Mouse (Mus musculus): ENCODE data around the gene Reep3. TPM values are rescaled to one million over a fixed set of nuclear protein-coding genes. Genes with fewer than 3 reads are reported as not detected.

The Reep3 gene
- 28.4 and 29.3 TPM in 2 replicates for polyA plus RNA-seq (2016; fragmentation: Nextera tagmentation; extraction: Ambion mirVana)

- Histone ChIP-seq H3K4me1 (replicated peaks) (peaks cover 47% of the 10 kb centered on the region), H3K27ac (ENCODE audit: poor library complexity, severe bottlenecking) (peak within 1 kb of the TSS; percentile 99), H3K4me3 (peak within 1 kb of the TSS; percentile 93), H3K9me3 (replicated peaks) (no peaks in the 10 kb centered on the region), H3K9ac (peak within 1 kb of the TSS; percentile 98), H3K4me2 (peak within 1 kb of the TSS; percentile 85), H3K27me3 (replicated peaks) (no peaks in the 10 kb centered on the region), H3K36me3 (no peaks in the 10 kb centered on the region)
- ATAC-seq (ENCODE audit: insufficient number of reproducible peaks, low FRiP score): peak; percentile 89
- WGBS: under 1% methylated on average over 75 of the region's 97 CpGs
Measured at GRCm38 (mm10) chr10:67096621-67097436, at the start of gene Reep3. Gene Reep3, minus strand, starts transcription at chr10:67096945.

GRCm38 (mm10) chr10:67145623-67146022 is 48.9 kb upstream of the Reep3 start:
- Histone ChIP-seq H3K27me3 (replicated peaks) (no peaks in the 10 kb centered on the region), H3K9me3 (replicated peaks) (no peaks in the 10 kb centered on the region), H3K36me3 (no peaks in the 10 kb centered on the region), H3K27ac (ENCODE audit: poor library complexity, severe bottlenecking) (no peak overlapping the region), H3K4me2 (no peak overlapping the region), H3K9ac (no peak overlapping the region), H3K4me3 (no peak overlapping the region), H3K4me1 (replicated peaks) (peaks cover 17% of the 10 kb centered on the region)
- WGBS: 80% methylated on average over 4 of the region's 4 CpGs
- no peak for ATAC-seq (ENCODE audit: insufficient number of reproducible peaks, low FRiP score)

- Histone ChIP-seq H3K4me2 (no peak overlapping the region), H3K36me3 (no peaks in the 10 kb centered on the region), H3K9ac (no peak overlapping the region), H3K27ac (ENCODE audit: poor library complexity, severe bottlenecking) (no peak overlapping the region), H3K4me1 (replicated peaks) (peaks cover 21% of the 10 kb centered on the region), H3K9me3 (replicated peaks) (no peaks in the 10 kb centered on the region), H3K27me3 (replicated peaks) (no peaks in the 10 kb centered on the region), H3K4me3 (no peak overlapping the region)
- ATAC-seq (ENCODE audit: insufficient number of reproducible peaks, low FRiP score): no peak
- 75% methylated on average over 2 of the region's 2 CpGs for WGBS
Measured at GRCm38 (mm10) chr10:67144269-67144668, 47.5 kb upstream of the Reep3 start.

GRCm38 (mm10) chr10:67143661-67144060 is 46.9 kb upstream of the Reep3 start:
- Histone ChIP-seq H3K4me1 (replicated peaks) (peaks cover 23% of the 10 kb centered on the region), H3K4me3 (no peak overlapping the region)

GRCm38 (mm10) chr10:67137437-67137836 is 40.7 kb upstream of the Reep3 start:
- no peaks in the 10 kb centered on the region for H3K27me3 ChIP-seq (replicated peaks)
- no peaks in the 10 kb centered on the region for H3K9me3 ChIP-seq (replicated peaks)
- WGBS: 92% methylated on average over 2 of the region's 2 CpGs
- no peaks in the 10 kb centered on the region for H3K36me3 ChIP-seq
- no peak overlapping the region for H3K27ac ChIP-seq (ENCODE audit: poor library complexity, severe bottlenecking)
- no peak overlapping the region for H3K9ac ChIP-seq
- ATAC-seq (ENCODE audit: insufficient number of reproducible peaks, low FRiP score): no peak
- peaks cover 17% of the 10 kb centered on the region for H3K4me1 ChIP-seq (replicated peaks)
- no peak overlapping the region for H3K4me3 ChIP-seq
- H3K4me2 ChIP-seq: no peak overlapping the region

More at GRCm38 (mm10) chr10:67143661-67144060, 46.9 kb upstream of the Reep3 start:
- Histone ChIP-seq H3K27me3 (replicated peaks) (no peaks in the 10 kb centered on the region), H3K36me3 (no peaks in the 10 kb centered on the region), H3K9me3 (replicated peaks) (no peaks in the 10 kb centered on the region), H3K4me2 (no peak overlapping the region), H3K27ac (ENCODE audit: poor library complexity, severe bottlenecking) (no peak overlapping the region), H3K9ac (no peak overlapping the region)
- ATAC-seq (ENCODE audit: insufficient number of reproducible peaks, low FRiP score): no peak

- Histone ChIP-seq H3K9me3 (replicated peaks) (no peaks in the 10 kb centered on the region), H3K27ac (ENCODE audit: poor library complexity, severe bottlenecking) (no peak overlapping the region), H3K9ac (no peak overlapping the region), H3K36me3 (no peaks in the 10 kb centered on the region), H3K27me3 (replicated peaks) (no peaks in the 10 kb centered on the region), H3K4me3 (no peak overlapping the region), H3K4me1 (replicated peaks) (peaks cover 27% of the 10 kb centered on the region), H3K4me2 (no peak overlapping the region)
- 94% methylated on average over 2 of the region's 2 CpGs for WGBS
- ATAC-seq (ENCODE audit: insufficient number of reproducible peaks, low FRiP score): no peak
Measured at GRCm38 (mm10) chr10:67134322-67134721, 37.6 kb upstream of the Reep3 start.

GRCm38 (mm10) chr10:67131709-67132108 is 35.0 kb upstream of the Reep3 start:
- Histone ChIP-seq H3K9me3 (replicated peaks) (no peaks in the 10 kb centered on the region), H3K4me2 (no peak overlapping the region), H3K4me1 (replicated peaks) (peaks cover 26% of the 10 kb centered on the region), H3K27ac (ENCODE audit: poor library complexity, severe bottlenecking) (no peak overlapping the region), H3K9ac (no peak overlapping the region), H3K4me3 (no peak overlapping the region), H3K36me3 (no peaks in the 10 kb centered on the region), H3K27me3 (replicated peaks) (no peaks in the 10 kb centered on the region)
- WGBS: 56% methylated on average over 1 of the region's 1 CpGs
- ATAC-seq (ENCODE audit: insufficient number of reproducible peaks, low FRiP score): no peak

- H3K9ac ChIP-seq: no peak overlapping the region
- 62% methylated on average over 1 of the region's 1 CpGs for WGBS
Measured at GRCm38 (mm10) chr10:67129531-67129930, 32.8 kb upstream of the Reep3 start.

GRCm38 (mm10) chr10:67126859-67127758 is 30.4 kb upstream of the Reep3 start:
- Histone ChIP-seq H3K4me1 (replicated peaks) (peaks cover 52% of the 10 kb centered on the region), H3K27me3 (replicated peaks) (no peaks in the 10 kb centered on the region), H3K27ac (ENCODE audit: poor library complexity, severe bottlenecking) (peak overlapping the region; percentile 91), H3K4me2 (peak overlapping the region; percentile 87), H3K9ac (peak overlapping the region; percentile 91), H3K36me3 (no peaks in the 10 kb centered on the region), H3K4me3 (peak overlapping the region; percentile 68), H3K9me3 (replicated peaks) (no peaks in the 10 kb centered on the region)
- peak; percentile 67 for ATAC-seq (ENCODE audit: insufficient number of reproducible peaks, low FRiP score)
- 1% methylated on average over 108 of the region's 115 CpGs for WGBS

More at GRCm38 (mm10) chr10:67129531-67129930, 32.8 kb upstream of the Reep3 start:
- no peak overlapping the region for H3K27ac ChIP-seq (ENCODE audit: poor library complexity, severe bottlenecking)
- H3K4me1 ChIP-seq (replicated peaks): peaks cover 36% of the 10 kb centered on the region
- no peak for ATAC-seq (ENCODE audit: insufficient number of reproducible peaks, low FRiP score)
- no peaks in the 10 kb centered on the region for H3K9me3 ChIP-seq (replicated peaks)
- H3K4me2 ChIP-seq: no peak overlapping the region
- H3K36me3 ChIP-seq: no peaks in the 10 kb centered on the region
- no peaks in the 10 kb centered on the region for H3K27me3 ChIP-seq (replicated peaks)
- H3K4me3 ChIP-seq: no peak overlapping the region

- Histone ChIP-seq H3K4me2 (peak overlapping the region; percentile 87), H3K9ac (peak overlapping the region; percentile 91), H3K36me3 (no peaks in the 10 kb centered on the region), H3K27me3 (replicated peaks) (no peaks in the 10 kb centered on the region), H3K4me3 (peak overlapping the region; percentile 68), H3K9me3 (replicated peaks) (no peaks in the 10 kb centered on the region), H3K4me1 (replicated peaks) (peaks cover 57% of the 10 kb centered on the region), H3K27ac (ENCODE audit: poor library complexity, severe bottlenecking) (peak overlapping the region; percentile 91)
- 2% methylated on average over 50 of the region's 50 CpGs for WGBS
- peak; percentile 43; the same call in 1 of the 2 replicates for ATAC-seq (ENCODE audit: insufficient number of reproducible peaks, low FRiP score)
Measured at GRCm38 (mm10) chr10:67126061-67126858, 29.5 kb upstream of the Reep3 start.

Data from heart, embryonic 12.5 days (tissue).